Mouse (Mus musculus): ENCODE results near the gene Sema6d. TPM values are rescaled to one million over a fixed set of nuclear protein-coding genes. Genes with fewer than 3 reads are reported as not detected.

The Sema6d gene
- polyA plus RNA-seq, 1 experiment from 2014 or later: 4.9 TPM

- Histone ChIP-seq H3K9me3 (replicated peaks; ENCODE audit: low read length) (no peaks in the 10 kb centered on the region), H3K9ac (ENCODE audit: low read depth, low read length) (no peak overlapping the region), H3K4me2 (ENCODE audit: low read length) (no peak overlapping the region), H3K4me1 (replicated peaks; ENCODE audit: insufficient read depth, low read length) (no peaks in the 10 kb centered on the region), H3K27ac (no peak overlapping the region), H3K27me3 (ENCODE audit: insufficient read depth, low read length) (no peaks in the 10 kb centered on the region), H3K36me3 (ENCODE audit: insufficient read depth, low read length) (no peaks in the 10 kb centered on the region), H3K4me3 (replicated peaks; ENCODE audit: low read depth, low read length) (no peak overlapping the region)
- no peak for TF ChIP-seq CTCF (IDR thresholded peaks at IDR 0.05; ENCODE audit: low read depth)
- DNase-seq (ENCODE audit: low spot score) (no peak), ATAC-seq (replicated peaks; ENCODE audit: low FRiP score, low read depth) (no peak)
- 90% methylated on average over 7 of the region's 7 CpGs for WGBS
These were observed 468.3 kb downstream of the Sema6d start for GRCm38 (mm10) chr2:124558021-124558420.

- no peak for ATAC-seq (replicated peaks; ENCODE audit: low FRiP score, low read depth)
- WGBS: 75% methylated on average over 5 of the region's 5 CpGs
- no peak for TF ChIP-seq CTCF (IDR thresholded peaks at IDR 0.05; ENCODE audit: low read depth)
- no peaks in the 10 kb centered on the region for H3K9me3 ChIP-seq (replicated peaks; ENCODE audit: low read length)
- no peak overlapping the region for H3K9ac ChIP-seq (ENCODE audit: low read depth, low read length)
- H3K4me2 ChIP-seq (ENCODE audit: low read length): no peak overlapping the region
- H3K4me1 ChIP-seq (replicated peaks; ENCODE audit: insufficient read depth, low read length): no peaks in the 10 kb centered on the region
- no peaks in the 10 kb centered on the region for H3K27me3 ChIP-seq (ENCODE audit: insufficient read depth, low read length)
- H3K27ac ChIP-seq: no peak overlapping the region
- no peaks in the 10 kb centered on the region for H3K36me3 ChIP-seq (ENCODE audit: insufficient read depth, low read length)
- H3K4me3 ChIP-seq (replicated peaks; ENCODE audit: low read depth, low read length): no peak overlapping the region
- no peak for DNase-seq (ENCODE audit: low spot score)
These were observed 471.9 kb downstream of the Sema6d start for GRCm38 (mm10) chr2:124561668-124562067.

- no peak overlapping the region for H3K27ac ChIP-seq
- no peak overlapping the region for H3K9ac ChIP-seq (ENCODE audit: low read depth, low read length)
- TF ChIP-seq CTCF (IDR thresholded peaks at IDR 0.05; ENCODE audit: low read depth): no peak
- no peaks in the 10 kb centered on the region for H3K36me3 ChIP-seq (ENCODE audit: insufficient read depth, low read length)
- H3K4me1 ChIP-seq (replicated peaks; ENCODE audit: insufficient read depth, low read length): no peaks in the 10 kb centered on the region
- no peak for ATAC-seq (replicated peaks; ENCODE audit: low FRiP score, low read depth)
- no peak for DNase-seq (ENCODE audit: low spot score)
- no peak overlapping the region for H3K4me2 ChIP-seq (ENCODE audit: low read length)
- H3K27me3 ChIP-seq (ENCODE audit: insufficient read depth, low read length): no peaks in the 10 kb centered on the region
- WGBS: 69% methylated on average over 2 of the region's 2 CpGs
- no peak overlapping the region for H3K4me3 ChIP-seq (replicated peaks; ENCODE audit: low read depth, low read length)
- no peaks in the 10 kb centered on the region for H3K9me3 ChIP-seq (replicated peaks; ENCODE audit: low read length)
These were observed 472.3 kb downstream of the Sema6d start for GRCm38 (mm10) chr2:124562091-124562490.

- Histone ChIP-seq H3K27me3 (ENCODE audit: insufficient read depth, low read length) (no peaks in the 10 kb centered on the region), H3K4me1 (replicated peaks; ENCODE audit: insufficient read depth, low read length) (no peaks in the 10 kb centered on the region), H3K9ac (ENCODE audit: low read depth, low read length) (no peak overlapping the region), H3K4me2 (ENCODE audit: low read length) (no peak overlapping the region), H3K9me3 (replicated peaks; ENCODE audit: low read length) (no peaks in the 10 kb centered on the region), H3K4me3 (replicated peaks; ENCODE audit: low read depth, low read length) (no peak overlapping the region), H3K36me3 (ENCODE audit: insufficient read depth, low read length) (no peaks in the 10 kb centered on the region), H3K27ac (no peak overlapping the region)
- ATAC-seq (replicated peaks; ENCODE audit: low FRiP score, low read depth) (no peak), DNase-seq (ENCODE audit: low spot score) (no peak)
- 78% methylated on average over 5 of the region's 5 CpGs for WGBS
- no peak for TF ChIP-seq CTCF (IDR thresholded peaks at IDR 0.05; ENCODE audit: low read depth)
These were observed 474.0 kb downstream of the Sema6d start for GRCm38 (mm10) chr2:124563759-124564158.

GRCm38 (mm10) chr2:124573734-124574133, 484.0 kb downstream of the Sema6d start:
- Histone ChIP-seq H3K27ac (no peak overlapping the region), H3K4me3 (replicated peaks; ENCODE audit: low read depth, low read length) (no peak overlapping the region), H3K27me3 (ENCODE audit: insufficient read depth, low read length) (no peaks in the 10 kb centered on the region), H3K36me3 (ENCODE audit: insufficient read depth, low read length) (no peaks in the 10 kb centered on the region), H3K4me2 (ENCODE audit: low read length) (no peak overlapping the region), H3K9ac (ENCODE audit: low read depth, low read length) (no peak overlapping the region), H3K9me3 (replicated peaks; ENCODE audit: low read length) (no peaks in the 10 kb centered on the region), H3K4me1 (replicated peaks; ENCODE audit: insufficient read depth, low read length) (no peaks in the 10 kb centered on the region)
- DNase-seq (ENCODE audit: low spot score) (no peak), ATAC-seq (replicated peaks; ENCODE audit: low FRiP score, low read depth) (no peak)
- 68% methylated on average over 4 of the region's 4 CpGs for WGBS
- TF ChIP-seq CTCF (IDR thresholded peaks at IDR 0.05; ENCODE audit: low read depth): no peak

- no peaks in the 10 kb centered on the region for H3K36me3 ChIP-seq (ENCODE audit: insufficient read depth, low read length)
These were observed 486.3 kb downstream of the Sema6d start for GRCm38 (mm10) chr2:124576053-124576452.

GRCm38 (mm10) chr2:124583561-124583960, 493.8 kb downstream of the Sema6d start:
- H3K4me1 ChIP-seq (replicated peaks; ENCODE audit: insufficient read depth, low read length): no peaks in the 10 kb centered on the region
- no peak for DNase-seq (ENCODE audit: low spot score)
- ATAC-seq (replicated peaks; ENCODE audit: low FRiP score, low read depth): no peak

More at GRCm38 (mm10) chr2:124576053-124576452, 486.3 kb downstream of the Sema6d start:
- ATAC-seq (replicated peaks; ENCODE audit: low FRiP score, low read depth) (no peak), DNase-seq (ENCODE audit: low spot score) (no peak)
- Histone ChIP-seq H3K4me1 (replicated peaks; ENCODE audit: insufficient read depth, low read length) (no peaks in the 10 kb centered on the region), H3K27me3 (ENCODE audit: insufficient read depth, low read length) (no peaks in the 10 kb centered on the region), H3K4me3 (replicated peaks; ENCODE audit: low read depth, low read length) (no peak overlapping the region), H3K27ac (no peak overlapping the region), H3K9me3 (replicated peaks; ENCODE audit: low read length) (no peaks in the 10 kb centered on the region), H3K4me2 (ENCODE audit: low read length) (no peak overlapping the region), H3K9ac (ENCODE audit: low read depth, low read length) (no peak overlapping the region)
- no peak for TF ChIP-seq CTCF (IDR thresholded peaks at IDR 0.05; ENCODE audit: low read depth)
- 81% methylated on average over 2 of the region's 2 CpGs for WGBS

More at GRCm38 (mm10) chr2:124583561-124583960, 493.8 kb downstream of the Sema6d start:
- TF ChIP-seq CTCF (IDR thresholded peaks at IDR 0.05; ENCODE audit: low read depth): no peak
- no peak overlapping the region for H3K4me3 ChIP-seq (replicated peaks; ENCODE audit: low read depth, low read length)
- H3K27me3 ChIP-seq (ENCODE audit: insufficient read depth, low read length): no peaks in the 10 kb centered on the region
- WGBS: 77% methylated on average over 7 of the region's 7 CpGs
- no peak overlapping the region for H3K27ac ChIP-seq
- H3K9me3 ChIP-seq (replicated peaks; ENCODE audit: low read length): no peaks in the 10 kb centered on the region
- H3K36me3 ChIP-seq (ENCODE audit: insufficient read depth, low read length): no peaks in the 10 kb centered on the region
- H3K9ac ChIP-seq (ENCODE audit: low read depth, low read length): no peak overlapping the region
- H3K4me2 ChIP-seq (ENCODE audit: low read length): no peak overlapping the region
